Comparison of ENCODE assay signal across 8 mouse cellular contexts in the genomic region with DNA sequence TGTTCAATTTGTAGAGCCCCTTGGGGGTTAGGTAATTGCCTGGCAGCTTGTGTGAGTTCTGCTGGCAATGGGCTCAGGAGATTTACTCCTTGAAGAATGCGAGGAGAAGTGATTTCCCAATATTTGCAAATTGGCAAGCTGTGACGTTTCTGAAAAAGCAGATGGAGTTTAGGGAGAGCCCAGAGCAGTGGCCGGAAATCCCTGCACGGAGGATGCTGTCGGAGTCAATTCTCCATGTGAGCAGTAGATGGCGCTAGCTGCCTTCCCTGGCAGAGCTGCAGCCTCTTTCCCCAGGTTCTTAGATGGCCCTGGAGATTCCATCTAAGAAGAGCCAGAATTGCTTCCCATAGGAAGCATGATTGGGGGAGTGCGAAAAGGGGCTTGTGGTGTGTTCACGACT. TPM values are rescaled to one million over a fixed set of nuclear protein-coding genes. Genes with fewer than 3 reads are reported as not detected.
DNase-seq lines count a peak whose midpoint lies in the region; ATAC-seq and TF ChIP-seq lines count a peak whose summit lies in the region.

No protein-coding gene starts in this region.

- peak; percentile 73 for ATAC-seq in midbrain, embryonic 15.5 days (replicated peaks)

- H3K4me1 ChIP-seq in midbrain, embryonic 15.5 days: peaks cover 21% of the 10 kb centered on the region
- no peaks in the 10 kb centered on the region for H3K4me1 ChIP-seq in small intestine, adult 2 months (ENCODE audit: control insufficient read depth, insufficient read depth, insufficient read length, low read length)

- H3K9ac ChIP-seq in midbrain, embryonic 15.5 days: no peak overlapping the region

- peak; percentile 92; the same call in 1 of the 2 replicates for TF ChIP-seq CTCF in small intestine, adult 2 months (IDR thresholded peaks at IDR 0.05; ENCODE audit: extremely low read depth, insufficient read length, insufficient replicate concordance, low read depth, low read length)

- no peaks in the 10 kb centered on the region for H3K9me3 ChIP-seq in midbrain, embryonic 15.5 days

- peak overlapping the region; percentile 30 for H3K4me2 ChIP-seq in midbrain, embryonic 15.5 days

- 0 out of 2 replicates have a peak overlapping the region, but pooled peaks have one; percentile 23 for H3K27ac ChIP-seq in midbrain, embryonic 15.5 days
- no peak overlapping the region for H3K27ac ChIP-seq in small intestine, adult 2 months (ENCODE audit: insufficient read depth, low read depth, low read length)

- no peaks in the 10 kb centered on the region for H3K36me3 ChIP-seq in midbrain, embryonic 15.5 days (replicated peaks)
- no peaks in the 10 kb centered on the region for H3K36me3 ChIP-seq in small intestine, adult 2 months (ENCODE audit: control insufficient read depth, insufficient read depth, low read length)

- TF ChIP-seq POLR2A in small intestine, adult 2 months (IDR thresholded peaks at IDR 0.05; ENCODE audit: low read depth, low read length): no peak

- no peaks in the 10 kb centered on the region for H3K27me3 ChIP-seq in midbrain, embryonic 15.5 days (replicated peaks)
- H3K27me3 ChIP-seq in small intestine, adult 2 months (ENCODE audit: control insufficient read depth, insufficient read depth, low read length): no peaks in the 10 kb centered on the region

- 3% methylated on average over 8 of the region's 8 CpGs for WGBS in midbrain, embryonic 15.5 days
- 5% methylated on average over 8 of the region's 8 CpGs for WGBS in small intestine, adult 2 months

- intact Hi-C loops in gastrocnemius, postnatal 14 days (cut with DNase I; ENCODE audit: low total_unique reads): loop anchor here (10.0 kb wide), 1 partner anchor 51 kb away; no protein-coding TSS in a partner anchor
- intact Hi-C loops in left cerebral cortex, postnatal 36 days (cut with DNase I): no loop called here

- peak; percentile 8 to 43 for DNase-seq in spleen, adult 18-20 months
- DNase-seq in spleen, adult 12 weeks (ENCODE audit: low spot score): no peak
- DNase-seq in embryo, embryonic 10.5 days (ENCODE audit: low spot score): peak; percentile 88
- DNase-seq in gastrocnemius, postnatal 14 days: peak; percentile 79
- peak; percentile 31 for DNase-seq in kidney, adult 11 months
- DNase-seq in left cerebral cortex, postnatal 36 days (ENCODE audit: low spot score in 2 of 2): peak; percentile 68 to 78

- H3K4me3 ChIP-seq in midbrain, embryonic 15.5 days: no peak overlapping the region
- H3K4me3 ChIP-seq in small intestine, adult 2 months (ENCODE audit: low read depth, low read length): no peak overlapping the region

RNA-seq across cellular contexts. Expression of gene Smim20, which starts 59.1 kb away (rescaled TPM):
- 10 to 100 TPM; 75.4 to 80.1 TPM for total RNA-seq in gastrocnemius, postnatal 14 days (2021)
- total RNA-seq in left cerebral cortex, postnatal 36 days (2021): 10 to 100 TPM; 33.5 to 40.5 TPM
- 67.8 and 69.4 TPM in 2 replicates for polyA plus RNA-seq in midbrain, embryonic 15.5 days (2015; fragmentation: Nextera tagmentation; extraction: Ambion mirVana)
- polyA plus RNA-seq in small intestine, adult 2 months (2012; rRNA removed): 26.3 and 45.9 TPM in 2 replicates
